Comparison of ENCODE assay signal across 15 mouse cellular contexts in the genomic region with DNA sequence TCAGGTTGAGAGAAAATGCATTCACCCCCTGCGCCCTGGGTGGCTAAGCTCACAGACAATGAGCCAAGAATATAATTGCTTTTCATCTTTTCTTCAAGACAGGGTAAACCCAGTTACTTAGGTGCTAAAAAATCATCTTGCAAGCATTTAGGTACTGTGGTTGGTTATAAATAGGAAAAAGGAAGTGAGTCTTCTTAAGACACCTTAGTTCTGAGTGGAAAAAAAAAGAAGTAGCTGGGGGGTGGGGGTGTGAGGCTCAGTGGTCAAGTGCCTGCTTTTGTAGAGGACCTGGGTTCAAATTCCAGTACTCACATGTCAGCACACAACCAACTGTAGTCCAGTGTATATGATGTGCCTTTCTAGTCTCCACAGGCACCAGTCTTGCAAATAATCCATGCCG. TPM values are rescaled to one million over a fixed set of nuclear protein-coding genes. Genes with fewer than 3 reads are reported as not detected.
"Had no signal": no experiment of that assay in that cellular context is flagged by ENCODE, and none has a peak within 500 bp of the region (broad histone marks: within the 10 kb centered on the region; RNA-seq: fewer than 3 reads in every experiment).

No protein-coding gene starts in this region.

- H3K4me1 ChIP-seq: stomach, embryonic 15.5 days had no signal

- H3K27ac ChIP-seq: kidney, postnatal 0 days; layer of hippocampus, adult 2 months; neural tube, embryonic 15.5 days; stomach, embryonic 15.5 days had no signal

- H3K27me3 ChIP-seq: neural tube, embryonic 15.5 days; stomach, embryonic 15.5 days had no signal

- H3K9me3 ChIP-seq: neural tube, embryonic 15.5 days; stomach, embryonic 15.5 days had no signal

- ATAC-seq: intestine, embryonic 16.5 days had no signal

- H3K4me2 ChIP-seq: neural tube, embryonic 15.5 days; stomach, embryonic 15.5 days had no signal

- H3K36me3 ChIP-seq: neural tube, embryonic 15.5 days; stomach, embryonic 15.5 days had no signal

- H3K9ac ChIP-seq: neural tube, embryonic 15.5 days; stomach, embryonic 15.5 days had no signal

- DNase-seq: kidney, adult 9 months; kidney, postnatal 4 days; lung, adult 18-20 months; midbrain, embryonic 14.5 days; spleen, adult 18-20 months had no signal

- H3K4me3 ChIP-seq: layer of hippocampus, adult 2 months; myocyte; neural tube, embryonic 15.5 days; stomach, embryonic 15.5 days had no signal

RNA-seq across cellular contexts. Expression of a gene that starts 6.7 kb away (rescaled TPM):
- total RNA-seq: layer of hippocampus, adult 2 months; layer of hippocampus, postnatal 10 days; left cerebral cortex, postnatal 36 days had no signal
- polyA plus RNA-seq: kidney, postnatal 0 days; midbrain, embryonic 14.5 days; neural tube, embryonic 11.5 days; neural tube, embryonic 15.5 days; thymus, postnatal 0 days had no signal
